Mouse (Mus musculus): ENCODE results near the gene Prcd. TPM values are rescaled to one million over a fixed set of nuclear protein-coding genes. Genes with fewer than 3 reads are reported as not detected.
A peak's percentile ranks its signal among the peaks of the same experiment; 100 is the strongest.

Prcd gene
- polyA plus RNA-seq, 1 experiment from 2014 or later, result 3.2 TPM

- H3K9ac ChIP-seq (replicated peaks; ENCODE audit: low read depth, low read length), result peak within 1 kb of the TSS; percentile 71
- peak within 1 kb of the TSS; percentile 51 for H3K4me3 ChIP-seq (replicated peaks; ENCODE audit: low read length)
- H3K4me1 ChIP-seq (replicated peaks; ENCODE audit: control insufficient read depth, insufficient read depth, low read length), result peaks cover 44% of the 10 kb centered on the region
- no peak for ATAC-seq
- H3K27ac ChIP-seq (ENCODE audit: low read length), result no peak within 1 kb of the TSS
- WGBS, result 7% methylated on average over 28 of the region's 28 CpGs
- no peaks in the 10 kb centered on the region for H3K9me3 ChIP-seq (ENCODE audit: control insufficient read depth, low read length)
- peak within 1 kb of the TSS; percentile 81 for H3K4me2 ChIP-seq (ENCODE audit: low read length)
- no peaks in the 10 kb centered on the region for H3K27me3 ChIP-seq (replicated peaks; ENCODE audit: control insufficient read depth, insufficient read depth, low read length)
- H3K36me3 ChIP-seq (ENCODE audit: control insufficient read depth, insufficient read depth), result no peaks in the 10 kb centered on the region
Measured at GRCm38 (mm10) chr11:116654255-116654821, 1.0 kb downstream of the Prcd start, which contains the start of gene Cygb. Cygb (minus strand) TSS chr11:116654313.

GRCm38 (mm10) chr11:116656348-116657191 lies 3.2 kb downstream of the Prcd start:
- no peaks in the 10 kb centered on the region for H3K36me3 ChIP-seq (ENCODE audit: control insufficient read depth, insufficient read depth)
- H3K4me2 ChIP-seq (ENCODE audit: low read length), result no peak overlapping the region
- no peak overlapping the region for H3K9ac ChIP-seq (replicated peaks; ENCODE audit: low read depth, low read length)
- no peak for ATAC-seq
- no peaks in the 10 kb centered on the region for H3K9me3 ChIP-seq (ENCODE audit: control insufficient read depth, low read length)
- 43% methylated on average over 16 of the region's 16 CpGs for WGBS
- H3K27ac ChIP-seq (ENCODE audit: low read length), result peak overlapping the region; percentile 61
- peaks cover 59% of the 10 kb centered on the region for H3K4me1 ChIP-seq (replicated peaks; ENCODE audit: control insufficient read depth, insufficient read depth, low read length)
- no peak overlapping the region for H3K4me3 ChIP-seq (replicated peaks; ENCODE audit: low read length)
- no peaks in the 10 kb centered on the region for H3K27me3 ChIP-seq (replicated peaks; ENCODE audit: control insufficient read depth, insufficient read depth, low read length)

GRCm38 (mm10) chr11:116657311-116658223 lies 4.2 kb downstream of the Prcd start:
- H3K27ac ChIP-seq (ENCODE audit: low read length), result peak overlapping the region; percentile 77
- H3K4me2 ChIP-seq (ENCODE audit: low read length), result peak overlapping the region; percentile 61
- peak overlapping the region; percentile 37 for H3K4me3 ChIP-seq (replicated peaks; ENCODE audit: low read length)
- WGBS, result 6% methylated on average over 22 of the region's 22 CpGs
- no peaks in the 10 kb centered on the region for H3K9me3 ChIP-seq (ENCODE audit: control insufficient read depth, low read length)
- no peaks in the 10 kb centered on the region for H3K36me3 ChIP-seq (ENCODE audit: control insufficient read depth, insufficient read depth)
- peak overlapping the region; percentile 58 for H3K9ac ChIP-seq (replicated peaks; ENCODE audit: low read depth, low read length)
- peak; percentile 64 for ATAC-seq
- no peaks in the 10 kb centered on the region for H3K27me3 ChIP-seq (replicated peaks; ENCODE audit: control insufficient read depth, insufficient read depth, low read length)
- H3K4me1 ChIP-seq (replicated peaks; ENCODE audit: control insufficient read depth, insufficient read depth, low read length), result peaks cover 69% of the 10 kb centered on the region

- no peak overlapping the region for H3K27ac ChIP-seq (ENCODE audit: low read length)
- H3K4me2 ChIP-seq (ENCODE audit: low read length), result peak overlapping the region; percentile 61
- WGBS, result 47% methylated on average over 10 of the region's 10 CpGs
- H3K9ac ChIP-seq (replicated peaks; ENCODE audit: low read depth, low read length), result no peak overlapping the region
- ATAC-seq, result no peak
- H3K4me1 ChIP-seq (replicated peaks; ENCODE audit: control insufficient read depth, insufficient read depth, low read length), result peaks cover 69% of the 10 kb centered on the region
- H3K4me3 ChIP-seq (replicated peaks; ENCODE audit: low read length), result no peak overlapping the region
- H3K9me3 ChIP-seq (ENCODE audit: control insufficient read depth, low read length), result no peaks in the 10 kb centered on the region
- H3K36me3 ChIP-seq (ENCODE audit: control insufficient read depth, insufficient read depth), result no peaks in the 10 kb centered on the region
- no peaks in the 10 kb centered on the region for H3K27me3 ChIP-seq (replicated peaks; ENCODE audit: control insufficient read depth, insufficient read depth, low read length)
Measured at GRCm38 (mm10) chr11:116658238-116658637, 4.9 kb downstream of the Prcd start.

- ATAC-seq, result no peak
- H3K4me3 ChIP-seq (replicated peaks; ENCODE audit: low read length), result no peak overlapping the region
- WGBS, result 82% methylated on average over 15 of the region's 15 CpGs
- H3K27ac ChIP-seq (ENCODE audit: low read length), result no peak overlapping the region
- H3K27me3 ChIP-seq (replicated peaks; ENCODE audit: control insufficient read depth, insufficient read depth, low read length), result no peaks in the 10 kb centered on the region
- H3K4me1 ChIP-seq (replicated peaks; ENCODE audit: control insufficient read depth, insufficient read depth, low read length), result peaks cover 67% of the 10 kb centered on the region
- no peak overlapping the region for H3K9ac ChIP-seq (replicated peaks; ENCODE audit: low read depth, low read length)
- H3K4me2 ChIP-seq (ENCODE audit: low read length), result no peak overlapping the region
- no peaks in the 10 kb centered on the region for H3K36me3 ChIP-seq (ENCODE audit: control insufficient read depth, insufficient read depth)
- no peaks in the 10 kb centered on the region for H3K9me3 ChIP-seq (ENCODE audit: control insufficient read depth, low read length)
Measured at GRCm38 (mm10) chr11:116659027-116659621, 5.8 kb downstream of the Prcd start.

- Histone ChIP-seq H3K9me3 (ENCODE audit: control insufficient read depth, low read length) (no peaks in the 10 kb centered on the region), H3K9ac (replicated peaks; ENCODE audit: low read depth, low read length) (no peak overlapping the region), H3K27ac (ENCODE audit: low read length) (peak overlapping the region; percentile 91), H3K4me1 (replicated peaks; ENCODE audit: control insufficient read depth, insufficient read depth, low read length) (peaks cover 71% of the 10 kb centered on the region), H3K27me3 (replicated peaks; ENCODE audit: control insufficient read depth, insufficient read depth, low read length) (no peaks in the 10 kb centered on the region), H3K4me3 (replicated peaks; ENCODE audit: low read length) (no peak overlapping the region), H3K4me2 (ENCODE audit: low read length) (no peak overlapping the region), H3K36me3 (ENCODE audit: control insufficient read depth, insufficient read depth) (no peaks in the 10 kb centered on the region)
- 39% methylated on average over 9 of the region's 9 CpGs for WGBS
- ATAC-seq, result no peak
Measured at GRCm38 (mm10) chr11:116660181-116660580, 6.8 kb downstream of the Prcd start.

- no peaks in the 10 kb centered on the region for H3K36me3 ChIP-seq (ENCODE audit: control insufficient read depth, insufficient read depth)
- H3K27me3 ChIP-seq (replicated peaks; ENCODE audit: control insufficient read depth, insufficient read depth, low read length), result no peaks in the 10 kb centered on the region
- peak overlapping the region; percentile 91 for H3K27ac ChIP-seq (ENCODE audit: low read length)
- H3K4me2 ChIP-seq (ENCODE audit: low read length), result peak overlapping the region; percentile 38
- WGBS, result 14% methylated on average over 13 of the region's 13 CpGs
- ATAC-seq, result peak; percentile 77
- peaks cover 66% of the 10 kb centered on the region for H3K4me1 ChIP-seq (replicated peaks; ENCODE audit: control insufficient read depth, insufficient read depth, low read length)
- peak overlapping the region; percentile 49 for H3K9ac ChIP-seq (replicated peaks; ENCODE audit: low read depth, low read length)
- no peaks in the 10 kb centered on the region for H3K9me3 ChIP-seq (ENCODE audit: control insufficient read depth, low read length)
- no peak overlapping the region; the same call in 1 of the 2 replicates for H3K4me3 ChIP-seq (replicated peaks; ENCODE audit: low read length)
Measured at GRCm38 (mm10) chr11:116661291-116661947, 8.1 kb downstream of the Prcd start.

GRCm38 (mm10) chr11:116661948-116662377 lies 8.6 kb downstream of the Prcd start:
- Histone ChIP-seq H3K4me3 (replicated peaks; ENCODE audit: low read length) (no peak overlapping the region), H3K27ac (ENCODE audit: low read length) (peak overlapping the region; percentile 91), H3K4me2 (ENCODE audit: low read length) (peak overlapping the region; percentile 38), H3K27me3 (replicated peaks; ENCODE audit: control insufficient read depth, insufficient read depth, low read length) (no peaks in the 10 kb centered on the region), H3K4me1 (replicated peaks; ENCODE audit: control insufficient read depth, insufficient read depth, low read length) (peaks cover 63% of the 10 kb centered on the region), H3K9ac (replicated peaks; ENCODE audit: low read depth, low read length) (peak overlapping the region; percentile 49), H3K9me3 (ENCODE audit: control insufficient read depth, low read length) (no peaks in the 10 kb centered on the region), H3K36me3 (ENCODE audit: control insufficient read depth, insufficient read depth) (no peaks in the 10 kb centered on the region)
- peak; percentile 49 for ATAC-seq
- 31% methylated on average over 8 of the region's 8 CpGs for WGBS
